Mouse (Mus musculus) MEL (cell line): ENCODE measurements at regions not wholly inside any gene's neighbourhood (a gene's known extent, or its start where the extent isn't known, plus 50 kb on each side); places are given as distances from the start of the nearest gene placed in this dataset.

Source experiments
- DNase-seq: peaks from one replicate; pipeline ENCODE4 v3.0.0; 2011; ENCODE audit warnings: low read depth, low spot score
- H3K27ac ChIP-seq: 2 replicates; pipeline ENCODE4 v1.5.1; 2012; ENCODE audit warnings: low read depth, mild to moderate bottlenecking, control low read depth, low read length, moderate library complexity; ENCODE audit not compliant: control insufficient read depth
- H3K27me3 ChIP-seq, 2 experiments: fragments of 150-350 bp in 1 of 2; sonication (generic) in 1 of 2; 2 replicates each; pipeline ENCODE4 v1.6.1; 2012; ENCODE audit warnings: low read length in 2 of 2, mild to moderate bottlenecking in 2 of 2, improper control_type of control experiment in 1 of 2, moderate library complexity in 1 of 2; ENCODE audit not compliant: insufficient read depth in 2 of 2, control insufficient read depth in 1 of 2
- H3K36me3 ChIP-seq, 2 experiments: 2 replicates each; pipeline ENCODE4 v1.6.1; 2012 to 2014; ENCODE audit warnings: low read length in 2 of 2, improper control_type of control experiment in 1 of 2, inconsistent platforms in 1 of 2, mild to moderate bottlenecking in 1 of 2; ENCODE audit not compliant: insufficient read depth in 2 of 2, control insufficient read depth in 1 of 2
- H3K4me1 ChIP-seq, 2 experiments: fragments of 150-350 bp in 1 of 2; sonication (generic) in 1 of 2; 2 replicates each; pipeline ENCODE4 v1.6.1; 2012; ENCODE audit warnings: low read length in 2 of 2, improper control_type of control experiment in 1 of 2, mild to moderate bottlenecking in 1 of 2; ENCODE audit not compliant: insufficient read depth in 2 of 2, control insufficient read depth in 1 of 2
- H3K4me3 ChIP-seq, 2 experiments: fragments of 150-350 bp in 1 of 2; sonication (generic) in 1 of 2; 2 replicates each; pipeline ENCODE4 v1.5.1; 2012; ENCODE audit warnings: low read depth in 2 of 2, low read length in 2 of 2, mild to moderate bottlenecking in 2 of 2, moderate library complexity in 2 of 2, control low read depth in 1 of 2, improper control_type of control experiment in 1 of 2; ENCODE audit not compliant: control insufficient read depth in 1 of 2, insufficient read depth in 1 of 2
- H3K79me2 ChIP-seq: 2 replicates; pipeline ENCODE4 v1.6.1; 2012; ENCODE audit warnings: mild to moderate bottlenecking, low read length, moderate library complexity; ENCODE audit not compliant: control insufficient read depth, poor library complexity, insufficient read depth
- H3K9ac ChIP-seq: 2 replicates; pipeline ENCODE4 v1.6.1; 2012; ENCODE audit warnings: low read depth, mild to moderate bottlenecking, control low read depth, low read length, moderate library complexity; ENCODE audit not compliant: control insufficient read depth, poor library complexity, severe bottlenecking
- H3K9me3 ChIP-seq: fragments of 150-350 bp; sonication (generic); replicated peaks from 2 replicates; pipeline ENCODE4 v1.6.1; 2012; ENCODE audit warnings: mild to moderate bottlenecking, low read length, improper control_type of control experiment, moderate library complexity; ENCODE audit not compliant: insufficient read depth
- CHD1 ChIP-seq: IDR thresholded peaks from 2 replicates; pipeline ENCODE4 v1.6.1; 2012; ENCODE audit warnings: low read depth, mild to moderate bottlenecking, inconsistent platforms, low read length, improper control_type of control experiment
- CHD2 ChIP-seq: IDR thresholded peaks from 2 replicates; pipeline ENCODE4 v1.6.1; 2011; ENCODE audit warnings: low read length, improper control_type of control experiment
- E2F4 ChIP-seq: IDR thresholded peaks from 2 replicates; pipeline ENCODE4 v1.6.1; 2011; ENCODE audit warnings: low read depth, low read length, improper control_type of control experiment, borderline replicate concordance
- ETS1 ChIP-seq: IDR thresholded peaks from 2 replicates; pipeline ENCODE4 v1.6.1; 2012; ENCODE audit warnings: low read depth, mild to moderate bottlenecking, inconsistent platforms, low read length, improper control_type of control experiment, moderate library complexity
- GABPA ChIP-seq: IDR thresholded peaks from 2 replicates; pipeline ENCODE4 v1.6.1; 2012; ENCODE audit warnings: low read depth, mild to moderate bottlenecking, inconsistent platforms, low read length, improper control_type of control experiment, moderate library complexity
- GATA1 ChIP-seq: IDR thresholded peaks from 2 replicates; pipeline ENCODE4 v1.6.1; 2011; ENCODE audit warnings: low read depth, low read length, improper control_type of control experiment
- HCFC1 ChIP-seq: IDR thresholded peaks from 2 replicates; pipeline ENCODE4 v1.6.1; 2012; ENCODE audit warnings: low read depth, mild to moderate bottlenecking, inconsistent platforms, low read length, improper control_type of control experiment, moderate library complexity
- MAFK ChIP-seq: IDR thresholded peaks from 2 replicates; pipeline ENCODE4 v1.6.1; 2011; ENCODE audit warnings: low read depth, mild to moderate bottlenecking, low read length, improper control_type of control experiment, borderline replicate concordance
- MAX ChIP-seq: IDR thresholded peaks from 2 replicates; pipeline ENCODE4 v1.6.1; 2011; ENCODE audit warnings: low read length, improper control_type of control experiment
- MAZ ChIP-seq: IDR thresholded peaks from 2 replicates; pipeline ENCODE4 v1.6.1; 2012; ENCODE audit warnings: low read depth, mild to moderate bottlenecking, inconsistent platforms, low read length, improper control_type of control experiment
- MEF2A ChIP-seq: IDR thresholded peaks from 2 replicates; pipeline ENCODE4 v1.6.1; 2014; ENCODE audit warnings: low read depth, mild to moderate bottlenecking, inconsistent platforms, low read length, improper control_type of control experiment; ENCODE audit not compliant: poor library complexity, insufficient replicate concordance, severe bottlenecking; ENCODE audit errors: extremely low read depth
- MXI1 ChIP-seq: IDR thresholded peaks from 2 replicates; pipeline ENCODE4 v1.6.1; 2011; ENCODE audit warnings: mild to moderate bottlenecking, low read depth, low read length, improper control_type of control experiment
- MYB ChIP-seq: IDR thresholded peaks from 2 replicates; pipeline ENCODE4 v1.6.1; 2011; ENCODE audit warnings: mild to moderate bottlenecking, low read depth, low read length, improper control_type of control experiment
- MYC ChIP-seq: IDR thresholded peaks from 2 replicates; pipeline ENCODE4 v1.6.1; 2011; ENCODE audit warnings: low read depth, mild to moderate bottlenecking, low read length, improper control_type of control experiment, moderate library complexity
- NELFE ChIP-seq: IDR thresholded peaks from 2 replicates; pipeline ENCODE4 v1.6.1; 2011; ENCODE audit warnings: low read depth, low read length, improper control_type of control experiment
- POLR2AphosphoS5 ChIP-seq: IDR thresholded peaks from 2 replicates; pipeline ENCODE4 v1.6.1; 2012; ENCODE audit warnings: low read depth, borderline replicate concordance, mild to moderate bottlenecking, inconsistent platforms, low read length, moderate library complexity, mixed read lengths
- RAD21 ChIP-seq: IDR thresholded peaks from 2 replicates; pipeline ENCODE4 v1.6.1; 2011; ENCODE audit warnings: mild to moderate bottlenecking, low read depth, low read length, improper control_type of control experiment
- RCOR1 ChIP-seq: IDR thresholded peaks from 2 replicates; pipeline ENCODE4 v1.6.1; 2012; ENCODE audit warnings: low read depth, mild to moderate bottlenecking, inconsistent platforms, low read length, improper control_type of control experiment
- SIN3A ChIP-seq: IDR thresholded peaks from 2 replicates; pipeline ENCODE4 v1.6.1; 2012; ENCODE audit warnings: low read length, improper control_type of control experiment, inconsistent platforms
- TBP ChIP-seq: IDR thresholded peaks from 2 replicates; pipeline ENCODE4 v1.8.0; 2011; ENCODE audit warnings: low read depth, low read length, improper control_type of control experiment
- UBTF ChIP-seq: IDR thresholded peaks from 2 replicates; pipeline ENCODE4 v1.6.1; 2012; ENCODE audit warnings: low read depth, mild to moderate bottlenecking, inconsistent platforms, low read length, improper control_type of control experiment, moderate library complexity, borderline replicate concordance; ENCODE audit not compliant: insufficient read depth
- USF1 ChIP-seq: IDR thresholded peaks from 2 replicates; pipeline ENCODE4 v1.6.1; 2014; ENCODE audit warnings: low read depth, mild to moderate bottlenecking, inconsistent platforms, low read length, improper control_type of control experiment, moderate library complexity
- USF2 ChIP-seq, 2 experiments: IDR thresholded peaks; 2 replicates each; pipeline ENCODE4 v1.6.1; 2011 to 2012; ENCODE audit warnings: improper control_type of control experiment in 2 of 2, low read length in 2 of 2, borderline replicate concordance in 1 of 2, inconsistent platforms in 1 of 2, low read depth in 1 of 2, mild to moderate bottlenecking in 1 of 2; ENCODE audit not compliant: insufficient read depth in 1 of 2
- ZC3H11A ChIP-seq: IDR thresholded peaks from 2 replicates; pipeline ENCODE4 v1.6.1; 2012; ENCODE audit warnings: low read depth, mild to moderate bottlenecking, inconsistent platforms, low read length, improper control_type of control experiment
- ZNF384 ChIP-seq: IDR thresholded peaks from 2 replicates; pipeline ENCODE4 v1.6.1; 2012; ENCODE audit warnings: low read depth, mild to moderate bottlenecking, inconsistent platforms, low read length, improper control_type of control experiment

GRCm38 (mm10) chr16:30743566-30743965 is 144.0 kb downstream of the Fam43a start:
- no peak for DNase-seq
- no peak for TF ChIP-seq USF2 (IDR thresholded peaks at IDR 0.05; ENCODE audit: borderline replicate concordance in 1 of 2, insufficient read depth in 1 of 2, low read depth in 1 of 2, low read length in 2 of 2)
- no peak for TF ChIP-seq CHD2
- no peak for TF ChIP-seq RAD21
- TF ChIP-seq HCFC1, result no peak
- TF ChIP-seq TBP, result no peak
- TF ChIP-seq E2F4, result no peak
- no peak for TF ChIP-seq UBTF
- no peak for TF ChIP-seq GATA1
- no peak for TF ChIP-seq MYB
- no peak for TF ChIP-seq ZC3H11A
- no peaks in the 10 kb centered on the region for H3K36me3 ChIP-seq
- peaks cover 0 to 13% of the 10 kb centered on the region in 2 experiments; a peak in 3 of 4 replicates for H3K27me3 ChIP-seq
- no peak overlapping the region for H3K9ac ChIP-seq
- H3K27ac ChIP-seq, result no peak overlapping the region
- H3K4me1 ChIP-seq, result no peaks in the 10 kb centered on the region
- H3K4me3 ChIP-seq, result no peak overlapping the region
- no peaks in the 10 kb centered on the region for H3K9me3 ChIP-seq
- H3K79me2 ChIP-seq, result no peaks in the 10 kb centered on the region

GRCm38 (mm10) chr16:30744237-30744636 is 144.7 kb downstream of the Fam43a start:
- Histone ChIP-seq H3K9ac (no peak overlapping the region), H3K4me1 (no peaks in the 10 kb centered on the region), H3K9me3 (no peaks in the 10 kb centered on the region), H3K36me3 (no peaks in the 10 kb centered on the region), H3K4me3 (no peak overlapping the region), H3K79me2 (no peaks in the 10 kb centered on the region), H3K27me3 (peaks cover 0 to 13% of the 10 kb centered on the region in 2 experiments; a peak in 3 of 4 replicates)
- TF ChIP-seq UBTF (no peak), ZNF384 (no peak), ETS1 (no peak)
- TF ChIP-seq, all 39 proteins: peak for 0
- no peak overlapping the region for H3K27ac ChIP-seq
- DNase-seq, result no peak

GRCm38 (mm10) chr16:30745598-30746181 is 146.2 kb downstream of the Fam43a start:
- Histone ChIP-seq H3K4me3 (no peak overlapping the region), H3K79me2 (no peaks in the 10 kb centered on the region), H3K27me3 (peaks cover 0 to 9% of the 10 kb centered on the region in 2 experiments; a peak in 3 of 4 replicates), H3K4me1 (no peaks in the 10 kb centered on the region), H3K27ac (no peak overlapping the region), H3K36me3 (no peaks in the 10 kb centered on the region), H3K9ac (no peak overlapping the region), H3K9me3 (no peaks in the 10 kb centered on the region)
- TF ChIP-seq POLR2AphosphoS5, result no peak
- no peak for TF ChIP-seq UBTF
- TF ChIP-seq MAX, result no peak
- TF ChIP-seq MYC, result no peak
- no peak for TF ChIP-seq MAFK
- no peak for TF ChIP-seq CHD1
- TF ChIP-seq NELFE, result no peak
- no peak for TF ChIP-seq USF2 (IDR thresholded peaks at IDR 0.05; ENCODE audit: borderline replicate concordance in 1 of 2, insufficient read depth in 1 of 2, low read depth in 1 of 2, low read length in 2 of 2)
- TF ChIP-seq MAZ, result no peak
- TF ChIP-seq SIN3A, result no peak
- TF ChIP-seq MEF2A, result no peak
- TF ChIP-seq MXI1, result no peak
- no peak for TF ChIP-seq USF1
- TF ChIP-seq GABPA, result no peak
- TF ChIP-seq ZNF384, result no peak
- no peak for TF ChIP-seq ZC3H11A
- no peak for TF ChIP-seq RCOR1
- no peak for TF ChIP-seq TBP
- DNase-seq, result no peak
